Mouse (Mus musculus) heart, postnatal 36 days (tissue): Measurements from ENCODE around the gene Zfp598. TPM values are rescaled to one million over a fixed set of nuclear protein-coding genes. Genes with fewer than 3 reads are reported as not detected.
"Not testable (repeated sequence)": the region's sequence is repeated elsewhere in the genome, so short reads cannot be mapped to it uniquely, and the experiment has no call there.

Experiments
- DNase-seq, 2 experiments: peaks; one replicate each; pipeline ENCODE4 v3.0.0; 2021 to 2022
- intact Hi-C: fragments of 180-260 bp; cut with DNase I; formaldehyde crosslinking; loops from one replicate; pipeline ENCODE4 v1.15.1; 2025
- total RNA-seq, 2 experiments: library from RNA; stranded (reverse); gene quantifications; 2 replicates each; pipeline ENCODE4 v1.2.3; 2021

Gene Zfp598
- total RNA-seq, 2 experiments from 2014 or later, result 17.3 to 19.0 TPM

- intact Hi-C loops, result no loop called here
- DNase-seq, result peak; percentile 67 to 73
Observed at GRCm38 (mm10) chr17:24644875-24645721, 24.4 kb upstream of the Zfp598 start.

- intact Hi-C loops, result no loop called here
- no peak for DNase-seq
Observed at GRCm38 (mm10) chr17:24645916-24646315, 23.6 kb upstream of the Zfp598 start.

- intact Hi-C loops, result no loop called here
- no peak for DNase-seq
Observed at GRCm38 (mm10) chr17:24646381-24646780, 23.1 kb upstream of the Zfp598 start.

GRCm38 (mm10) chr17:24647493-24647892 lies 22.0 kb upstream of the Zfp598 start:
- intact Hi-C loops, result no loop called here
- no peak for DNase-seq

- no peak for DNase-seq
- intact Hi-C loops, result no loop called here
Observed at GRCm38 (mm10) chr17:24648731-24649377, 20.6 kb upstream of the Zfp598 start.

GRCm38 (mm10) chr17:24649581-24650069 lies 19.9 kb upstream of the Zfp598 start:
- intact Hi-C loops, result loop anchor here (2.0 kb wide), 1 partner anchor 17 kb away; the partner anchor contains the start of genes Nthl1 and Tsc2
- DNase-seq, result peak; percentile 66 to 74

GRCm38 (mm10) chr17:24650070-24650616 lies 19.3 kb upstream of the Zfp598 start, which contains the start of gene Slc9a3r2:
Gene Slc9a3r2 (minus strand): TSS chr17:24650327.
- DNase-seq, result peak; percentile 71 to 76
- intact Hi-C loops, result loop anchor here (2.0 kb wide), 1 partner anchor 17 kb away; the partner anchor contains the start of genes Nthl1 and Tsc2

GRCm38 (mm10) chr17:24650766-24651165 lies 18.7 kb upstream of the Zfp598 start:
- intact Hi-C loops, result loop anchor here (2.0 kb wide), 1 partner anchor 18 kb away; the partner anchor contains the start of genes Nthl1 and Tsc2
- DNase-seq, result no peak

GRCm38 (mm10) chr17:24651835-24652234 lies 17.7 kb upstream of the Zfp598 start:
- DNase-seq, result no peak
- intact Hi-C loops, result loop anchor here (2.0 kb wide), 1 partner anchor 19 kb away; the partner anchor contains the start of genes Nthl1 and Tsc2

- DNase-seq, result peak; percentile 82 to 85
- intact Hi-C loops, result loop anchor here (1.0 kb wide), 1 partner anchor 114 kb away; no protein-coding TSS in a partner anchor
Observed at GRCm38 (mm10) chr17:24653967-24654710, 15.3 kb upstream of the Zfp598 start.

- DNase-seq, result no peak
- intact Hi-C loops, result loop anchor here (1.0 kb wide), 1 partner anchor 115 kb away; no protein-coding TSS in a partner anchor
Observed at GRCm38 (mm10) chr17:24654969-24655368, 14.5 kb upstream of the Zfp598 start.

- no peak for DNase-seq
- intact Hi-C loops, result no loop called here
Observed at GRCm38 (mm10) chr17:24658017-24658758, 11.3 kb upstream of the Zfp598 start, which contains the start of gene Npw. Gene Npw (minus strand): TSS chr17:24658457.

- not testable (repeated sequence) for DNase-seq
- intact Hi-C loops, result loop anchor here (5.0 kb wide), 3 partner anchors 35 to 190 kb away; partner anchors contain the start of genes Mlst8, Nthl1 and Tsc2
Observed at GRCm38 (mm10) chr17:24667011-24667410, 2.5 kb upstream of the Zfp598 start.

- peak; percentile 62 to 63 for DNase-seq
- intact Hi-C loops, result loop anchor here (5.0 kb wide), 3 partner anchors 35 to 190 kb away; partner anchors contain the start of genes Mlst8, Nthl1 and Tsc2
Observed at GRCm38 (mm10) chr17:24667416-24667815, 2.1 kb upstream of the Zfp598 start.

GRCm38 (mm10) chr17:24669214-24669544 lies 308 bp upstream of the Zfp598 start:
- intact Hi-C loops, result loop anchor here (5.0 kb wide), 3 partner anchors 37 to 192 kb away; partner anchors contain the start of genes Mlst8, Nthl1 and Tsc2
- not testable (repeated sequence) for DNase-seq

- no peak for DNase-seq
- intact Hi-C loops, result loop anchor here (2.0 kb wide), 1 partner anchor 24 kb away; no protein-coding TSS in a partner anchor
Observed at GRCm38 (mm10) chr17:24670246-24670844, 858 bp downstream of the Zfp598 start.

GRCm38 (mm10) chr17:24671346-24671745 lies 1.9 kb downstream of the Zfp598 start:
- DNase-seq, result no peak
- intact Hi-C loops, result loop anchor here (2.0 kb wide), 1 partner anchor 23 kb away; no protein-coding TSS in a partner anchor

- intact Hi-C loops, result no loop called here
- DNase-seq, result peak; percentile 48 to 53
Observed at GRCm38 (mm10) chr17:24672141-24672540, 2.7 kb downstream of the Zfp598 start.
